Mouse (Mus musculus): ENCODE data around the gene Maged2. TPM values are rescaled to one million over a fixed set of nuclear protein-coding genes. Genes with fewer than 3 reads are reported as not detected.
"Not testable (repeated sequence)": the region's sequence is repeated elsewhere in the genome, so short reads cannot be mapped to it uniquely, and the experiment has no call there.

The Maged2 gene
- polyA plus RNA-seq (2015; fragmentation: Nextera tagmentation; extraction: Ambion mirVana) = 816 and 832 TPM in 2 replicates

DNA sequence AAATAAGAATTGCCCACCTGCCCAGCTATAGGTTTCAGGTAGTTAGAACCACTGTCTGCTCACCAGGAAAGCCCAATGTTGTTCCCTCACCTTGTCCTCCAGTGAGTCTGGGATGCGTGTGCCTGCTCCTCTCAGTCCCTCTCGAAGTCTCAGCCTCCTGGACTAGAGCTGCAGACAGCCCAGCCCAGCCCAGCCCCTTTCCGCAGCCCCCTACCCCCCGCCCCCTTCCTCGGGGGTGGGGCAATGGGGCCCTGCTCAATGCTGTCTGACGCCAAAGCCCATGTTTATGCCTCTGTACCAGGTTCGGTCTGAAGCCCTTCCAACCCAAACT is at the start of gene Maged2:
Gene Maged2 (minus strand): TSS at position 207 of the 331 bp plus-strand sequence.
- peaks cover 5% of the 10 kb centered on the region; the same call in 1 of the 2 replicates for H3K27me3 ChIP-seq
- peak within 1 kb of the TSS; percentile 90 for H3K27ac ChIP-seq
- ATAC-seq (ENCODE audit: low FRiP score, low read depth) = peak; percentile 57
- peaks cover 7% of the 10 kb centered on the region for H3K4me1 ChIP-seq
- H3K4me2 ChIP-seq (replicated peaks) = peak within 1 kb of the TSS; percentile 55
- peak within 1 kb of the TSS; percentile 70 for H3K9ac ChIP-seq
- no peaks in the 10 kb centered on the region for H3K9me3 ChIP-seq
- H3K36me3 ChIP-seq = peaks cover 29% of the 10 kb centered on the region
- WGBS = 27% methylated on average over 7 of the region's 7 CpGs
- peak within 1 kb of the TSS; percentile 53 for H3K4me3 ChIP-seq

- no peaks in the 10 kb centered on the region for H3K4me1 ChIP-seq
- WGBS = 71% methylated on average over 8 of the region's 8 CpGs
- H3K27me3 ChIP-seq = peaks cover 17% of the 10 kb centered on the region; the same call in 1 of the 2 replicates
- no peak overlapping the region for H3K9ac ChIP-seq
- H3K27ac ChIP-seq = no peak overlapping the region
- H3K4me2 ChIP-seq (replicated peaks) = no peak overlapping the region
- H3K36me3 ChIP-seq = no peaks in the 10 kb centered on the region
- ATAC-seq (ENCODE audit: low FRiP score, low read depth) = no peak
- no peak overlapping the region for H3K4me3 ChIP-seq
- H3K9me3 ChIP-seq = no peaks in the 10 kb centered on the region
Measured at GRCm38 (mm10) chrX:150848230-150848629, 34.1 kb upstream of the Maged2 start.

DNA sequence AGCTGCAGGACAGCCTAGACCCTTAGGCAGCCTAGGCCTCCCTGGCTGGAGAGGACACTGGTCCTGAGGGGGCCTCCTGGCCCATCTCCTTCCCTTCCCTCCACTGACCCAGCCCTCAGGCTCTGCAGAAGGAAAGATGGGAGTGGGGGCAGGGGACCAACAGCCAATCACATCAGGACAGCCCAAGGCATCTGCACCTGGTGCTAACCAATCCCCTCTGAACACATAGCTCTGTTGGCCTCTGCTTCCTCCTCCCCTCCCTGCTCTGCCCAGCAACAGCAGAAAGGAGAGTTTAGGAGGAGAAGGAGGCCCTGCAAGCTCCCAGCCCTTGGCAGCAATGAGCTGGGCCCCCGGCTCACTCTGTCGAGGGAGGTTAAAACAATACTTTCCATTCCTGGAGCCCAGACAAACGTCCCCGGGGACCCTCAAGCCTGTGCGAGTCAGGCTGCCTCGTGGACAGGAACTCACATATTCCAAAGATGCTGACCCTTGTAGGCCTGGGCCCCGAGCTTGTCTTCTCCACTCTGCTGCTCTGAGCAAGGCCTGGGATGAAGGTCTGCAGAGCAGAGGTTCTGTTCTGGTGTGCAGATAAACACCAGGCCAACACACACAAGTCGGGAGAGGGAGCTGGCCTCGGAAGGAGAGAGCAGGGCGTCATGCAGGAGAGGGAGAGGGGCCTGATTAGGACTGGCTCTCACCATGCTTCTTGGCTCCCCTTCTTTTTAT is 31.5 kb upstream of the Maged2 start:
- peak overlapping the region; percentile 73 for H3K27ac ChIP-seq
- peak; percentile 97 for ATAC-seq (ENCODE audit: low FRiP score, low read depth)
- WGBS = 30% methylated on average over 4 of the region's 10 CpGs

DNA sequence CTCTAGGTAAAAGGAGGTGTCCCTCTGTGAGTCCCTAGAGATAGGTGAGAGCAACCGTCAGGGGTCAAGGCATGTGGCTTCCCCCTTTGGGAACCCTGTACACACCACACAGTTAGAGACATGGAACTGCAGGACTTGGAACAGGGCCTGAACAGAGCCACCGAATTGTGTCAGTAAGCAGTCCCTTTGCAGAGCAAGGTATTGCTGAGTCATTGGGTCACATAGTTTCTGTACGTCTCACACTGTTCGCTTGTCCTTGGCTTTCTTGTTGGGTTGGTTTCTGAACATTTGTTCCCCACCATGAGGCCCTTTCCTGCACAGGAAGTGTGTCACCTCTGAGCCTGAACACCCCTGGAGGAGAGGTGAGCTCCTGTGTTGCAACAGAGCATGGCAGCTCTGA is 29.1 kb upstream of the Maged2 start:
- H3K27me3 ChIP-seq; H3K36me3 ChIP-seq; H3K4me3 ChIP-seq; ATAC-seq (ENCODE audit: low FRiP score, low read depth); H3K9me3 ChIP-seq; H3K9ac ChIP-seq; H3K27ac ChIP-seq; H3K4me2 ChIP-seq (replicated peaks); H3K4me1 ChIP-seq: not testable (repeated sequence)
- WGBS = 89% methylated on average over 2 of the region's 4 CpGs

More for the DNA sequence above, 31.5 kb upstream of the Maged2 start:
- H3K4me1 ChIP-seq; H3K36me3 ChIP-seq; H3K4me3 ChIP-seq; H3K9ac ChIP-seq; H3K4me2 ChIP-seq (replicated peaks); H3K9me3 ChIP-seq: not testable (repeated sequence)
- H3K27me3 ChIP-seq = peaks cover 15% of the 10 kb centered on the region; the same call in 1 of the 2 replicates

- 84% methylated on average over 4 of the region's 4 CpGs for WGBS
- no peaks in the 10 kb centered on the region for H3K4me1 ChIP-seq
- no peaks in the 10 kb centered on the region for H3K36me3 ChIP-seq
- no peak overlapping the region for H3K4me2 ChIP-seq (replicated peaks)
- H3K9ac ChIP-seq = no peak overlapping the region
- H3K4me3 ChIP-seq = no peak overlapping the region
- H3K27me3 ChIP-seq = peaks cover 18% of the 10 kb centered on the region; the same call in 1 of the 2 replicates
- no peaks in the 10 kb centered on the region for H3K9me3 ChIP-seq
- ATAC-seq (ENCODE audit: low FRiP score, low read depth) = peak; percentile 61; the same call in 1 of the 2 replicates
- H3K27ac ChIP-seq = no peak overlapping the region
Measured at GRCm38 (mm10) chrX:150830297-150830696, 16.2 kb upstream of the Maged2 start.

DNA sequence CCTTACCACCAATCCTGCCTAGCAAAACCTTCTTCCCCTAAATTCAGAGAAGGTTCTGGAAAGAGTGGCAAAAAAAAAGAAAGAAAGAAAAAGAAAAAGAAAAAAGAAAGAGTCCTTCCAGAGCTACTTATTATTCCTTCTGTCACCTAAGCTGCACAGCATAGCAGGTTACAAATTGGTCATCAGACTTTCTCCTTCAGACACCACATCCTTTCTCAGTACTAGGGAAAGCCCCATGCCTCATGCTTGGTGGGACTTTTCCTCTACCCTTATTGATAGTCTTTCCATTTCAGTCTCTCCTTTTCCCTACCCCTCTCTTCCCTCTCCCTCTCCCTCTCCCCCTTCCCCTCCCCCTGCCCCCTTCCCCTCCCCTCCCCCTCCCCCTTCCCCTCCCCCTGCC is 3.1 kb upstream of the Maged2 start:
- H3K27me3 ChIP-seq = peaks cover 5% of the 10 kb centered on the region; the same call in 1 of the 2 replicates
- no peak overlapping the region for H3K27ac ChIP-seq
- no peak for ATAC-seq (ENCODE audit: low FRiP score, low read depth)
- H3K9me3 ChIP-seq = no peaks in the 10 kb centered on the region
- H3K4me2 ChIP-seq (replicated peaks) = no peak overlapping the region
- H3K9ac ChIP-seq = no peak overlapping the region
- no peaks in the 10 kb centered on the region for H3K36me3 ChIP-seq
- H3K4me1 ChIP-seq = no peaks in the 10 kb centered on the region
- H3K4me3 ChIP-seq = no peak overlapping the region

- Histone ChIP-seq H3K27me3 (peaks cover 5% of the 10 kb centered on the region; the same call in 1 of the 2 replicates), H3K4me1 (peaks cover 7% of the 10 kb centered on the region), H3K9me3 (no peaks in the 10 kb centered on the region), H3K9ac (no peak overlapping the region), H3K4me2 (replicated peaks) (no peak overlapping the region), H3K4me3 (no peak overlapping the region), H3K27ac (no peak overlapping the region), H3K36me3 (peaks cover 15% of the 10 kb centered on the region)
- WGBS = 83% methylated on average over 1 of the region's 1 CpGs
- ATAC-seq (ENCODE audit: low FRiP score, low read depth) = no peak
Measured at GRCm38 (mm10) chrX:150815601-150816000, 1.5 kb upstream of the Maged2 start.

- no peak; the same call in 1 of the 2 replicates for ATAC-seq (ENCODE audit: low FRiP score, low read depth)
- H3K27ac ChIP-seq = peak overlapping the region; percentile 90
- peak overlapping the region; percentile 70 for H3K9ac ChIP-seq
- peak overlapping the region; percentile 55 for H3K4me2 ChIP-seq (replicated peaks)
- peaks cover 5% of the 10 kb centered on the region; the same call in 1 of the 2 replicates for H3K27me3 ChIP-seq
- H3K36me3 ChIP-seq = peaks cover 33% of the 10 kb centered on the region
- H3K4me1 ChIP-seq = peaks cover 7% of the 10 kb centered on the region
- WGBS = 13% methylated on average over 16 of the region's 16 CpGs
- no peaks in the 10 kb centered on the region for H3K9me3 ChIP-seq
- H3K4me3 ChIP-seq = peak overlapping the region; percentile 53
Measured at GRCm38 (mm10) chrX:150813464-150814138, 544 bp downstream of the Maged2 start.

- no peak overlapping the region for H3K27ac ChIP-seq
- H3K9ac ChIP-seq = peak overlapping the region; percentile 63
- WGBS = 20% methylated on average over 23 of the region's 24 CpGs
- peaks cover 5% of the 10 kb centered on the region; the same call in 1 of the 2 replicates for H3K27me3 ChIP-seq
- peaks cover 7% of the 10 kb centered on the region for H3K4me1 ChIP-seq
- peak overlapping the region; percentile 53 for H3K4me3 ChIP-seq
- no peaks in the 10 kb centered on the region for H3K9me3 ChIP-seq
- peaks cover 40% of the 10 kb centered on the region for H3K36me3 ChIP-seq
- peak overlapping the region; percentile 64 for H3K4me2 ChIP-seq (replicated peaks)
- ATAC-seq (ENCODE audit: low FRiP score, low read depth) = peak; percentile 96
Measured at GRCm38 (mm10) chrX:150812787-150813298, 1.3 kb downstream of the Maged2 start.

DNA sequence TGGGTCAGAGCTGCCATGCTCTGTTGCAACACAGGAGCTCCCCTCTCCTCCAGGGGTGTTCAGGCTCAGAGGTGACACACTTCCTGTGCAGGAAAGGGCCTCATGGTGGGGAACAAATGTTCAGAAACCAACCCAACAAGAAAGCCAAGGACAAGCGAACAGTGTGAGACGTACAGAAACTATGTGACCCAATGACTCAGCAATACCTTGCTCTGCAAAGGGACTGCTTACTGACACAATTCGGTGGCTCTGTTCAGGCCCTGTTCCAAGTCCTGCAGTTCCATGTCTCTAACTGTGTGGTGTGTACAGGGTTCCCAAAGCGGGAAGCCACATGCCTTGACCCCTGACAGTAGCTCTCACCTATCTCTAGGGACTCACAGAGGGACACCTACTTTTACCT is 13.2 kb downstream of the Maged2 start:
- not testable (repeated sequence) for H3K4me1 ChIP-seq; ATAC-seq (ENCODE audit: low FRiP score, low read depth); H3K36me3 ChIP-seq; H3K9ac ChIP-seq; H3K27me3 ChIP-seq; H3K4me2 ChIP-seq (replicated peaks); H3K4me3 ChIP-seq; H3K27ac ChIP-seq; H3K9me3 ChIP-seq
- WGBS = 76% methylated on average over 2 of the region's 4 CpGs

DNA sequence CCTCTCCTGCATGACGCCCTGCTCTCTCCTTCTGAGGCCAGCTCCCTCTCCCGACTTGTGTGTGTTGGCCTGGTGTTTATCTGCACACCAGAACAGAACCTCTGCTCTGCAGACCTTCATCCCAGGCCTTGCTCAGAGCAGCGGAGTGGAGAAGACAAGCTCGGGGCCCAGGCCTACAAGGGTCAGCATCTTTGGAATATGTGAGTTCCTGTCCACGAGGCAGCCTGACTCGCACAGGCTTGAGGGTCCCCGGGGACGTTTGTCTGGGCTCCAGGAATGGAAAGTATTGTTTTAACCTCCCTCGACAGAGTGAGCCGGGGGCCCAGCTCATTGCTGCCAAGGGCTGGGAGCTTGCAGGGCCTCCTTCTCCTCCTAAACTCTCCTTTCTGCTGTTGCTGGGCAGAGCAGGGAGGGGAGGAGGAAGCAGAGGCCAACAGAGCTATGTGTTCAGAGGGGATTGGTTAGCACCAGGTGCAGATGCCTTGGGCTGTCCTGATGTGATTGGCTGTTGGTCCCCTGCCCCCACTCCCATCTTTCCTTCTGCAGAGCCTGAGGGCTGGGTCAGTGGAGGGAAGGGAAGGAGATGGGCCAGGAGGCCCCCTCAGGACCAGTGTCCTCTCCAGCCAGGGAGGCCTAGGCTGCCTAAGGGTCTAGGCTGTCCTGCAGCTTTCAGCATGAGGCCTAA is 15.5 kb downstream of the Maged2 start:
- H3K27ac ChIP-seq = peak overlapping the region; percentile 65; the same call in 1 of the 2 replicates
- not testable (repeated sequence) for H3K27me3 ChIP-seq; H3K9ac ChIP-seq; H3K4me2 ChIP-seq (replicated peaks); H3K4me3 ChIP-seq; H3K4me1 ChIP-seq; H3K36me3 ChIP-seq; H3K9me3 ChIP-seq
- peak; percentile 98 for ATAC-seq (ENCODE audit: low FRiP score, low read depth)
- WGBS = 53% methylated on average over 5 of the region's 10 CpGs

Data from limb, embryonic 13.5 days (tissue).